Mouse (Mus musculus) megakaryocyte, embryonic 14.5 days (primary cell): ENCODE measurements around the gene Tekt4.

ENCODE experiments used
- FLI1 ChIP-seq: IDR thresholded peaks from 2 replicates; pipeline ENCODE4 v1.6.1; 2012; ENCODE audit warnings: low read length, inconsistent platforms, mixed read lengths
- GATA1 ChIP-seq: IDR thresholded peaks from 3 replicates; pipeline ENCODE4 v1.6.1; 2012; ENCODE audit warnings: mixed read lengths, low read length, inconsistent platforms, borderline replicate concordance

- no peak for TF ChIP-seq GATA1
- TF ChIP-seq FLI1 = no peak
These were observed 44.2 kb upstream of the Tekt4 start for GRCm38 (mm10) chr17:25410180-25410579.
